Mouse (Mus musculus) c-Kit-positive CD71-positive TER-119-positive erythroid progenitor cells, embryonic 14.5 days (primary cell): Measurements from ENCODE around the gene Csmd2.

Experiments used
- DNase-seq: peaks from one replicate; pipeline ENCODE4 v3.0.0-alpha.2; 2013; ENCODE audit warnings: low spot score

Csmd2 gene

GRCm38 (mm10) chr4:128341315-128341714 is 353.7 kb downstream of the Csmd2 start:
- no peak for DNase-seq

- no peak for DNase-seq
Measured at GRCm38 (mm10) chr4:128342208-128342607, 354.6 kb downstream of the Csmd2 start.

- DNase-seq: no peak
Measured at GRCm38 (mm10) chr4:128358751-128359150, 371.1 kb downstream of the Csmd2 start.

GRCm38 (mm10) chr4:128365851-128366250 is 378.2 kb downstream of the Csmd2 start:
- no peak for DNase-seq

- no peak for DNase-seq
Measured at GRCm38 (mm10) chr4:128368088-128368487, 380.4 kb downstream of the Csmd2 start.

GRCm38 (mm10) chr4:128371766-128372165 is 384.1 kb downstream of the Csmd2 start:
- DNase-seq: no peak

GRCm38 (mm10) chr4:128373196-128373595 is 385.5 kb downstream of the Csmd2 start:
- DNase-seq: no peak

- no peak for DNase-seq
Measured at GRCm38 (mm10) chr4:128374051-128374450, 386.4 kb downstream of the Csmd2 start.

- DNase-seq: no peak
Measured at GRCm38 (mm10) chr4:128378946-128379345, 391.3 kb downstream of the Csmd2 start.

GRCm38 (mm10) chr4:128381331-128381730 is 393.7 kb downstream of the Csmd2 start:
- DNase-seq: no peak

GRCm38 (mm10) chr4:128383800-128384199 is 396.1 kb downstream of the Csmd2 start:
- no peak for DNase-seq

GRCm38 (mm10) chr4:128391484-128391883 is 403.8 kb downstream of the Csmd2 start:
- DNase-seq: no peak

GRCm38 (mm10) chr4:128392279-128392678 is 404.6 kb downstream of the Csmd2 start:
- DNase-seq: no peak

- no peak for DNase-seq
Measured at GRCm38 (mm10) chr4:128393864-128394263, 406.2 kb downstream of the Csmd2 start.

- no peak for DNase-seq
Measured at GRCm38 (mm10) chr4:128396616-128397015, 409.0 kb downstream of the Csmd2 start.

- DNase-seq: no peak
Measured at GRCm38 (mm10) chr4:128397804-128398203, 410.1 kb downstream of the Csmd2 start.

- DNase-seq: no peak
Measured at GRCm38 (mm10) chr4:128398948-128399347, 411.3 kb downstream of the Csmd2 start.

- no peak for DNase-seq
Measured at GRCm38 (mm10) chr4:128400016-128400415, 412.4 kb downstream of the Csmd2 start.

- no peak for DNase-seq
Measured at GRCm38 (mm10) chr4:128401591-128401990, 413.9 kb downstream of the Csmd2 start.

GRCm38 (mm10) chr4:128402706-128403105 is 415.0 kb downstream of the Csmd2 start:
- DNase-seq: no peak

GRCm38 (mm10) chr4:128405576-128405975 is 417.9 kb downstream of the Csmd2 start:
- DNase-seq: no peak

- DNase-seq: no peak
Measured at GRCm38 (mm10) chr4:128407084-128407845, 419.6 kb downstream of the Csmd2 start.

GRCm38 (mm10) chr4:128411941-128412630 is 424.4 kb downstream of the Csmd2 start:
- DNase-seq: no peak
